Mouse (Mus musculus) kidney, adult 9 months (tissue): ENCODE measurements around the gene Trabd2b.

ENCODE experiments used
- DNase-seq: peaks from one replicate; pipeline ENCODE4 v3.0.0; 2022

Trabd2b gene

GRCm38 (mm10) chr4:114500317-114500716 is 93.8 kb downstream of the Trabd2b start:
- DNase-seq, result peak; percentile 88

- no peak for DNase-seq
Observed at GRCm38 (mm10) chr4:114501048-114501447, 94.5 kb downstream of the Trabd2b start.

- peak; percentile 54 for DNase-seq
Observed at GRCm38 (mm10) chr4:114501611-114502010, 95.1 kb downstream of the Trabd2b start.

GRCm38 (mm10) chr4:114504227-114505041 is 97.9 kb downstream of the Trabd2b start:
- peak; percentile 55 for DNase-seq

GRCm38 (mm10) chr4:114509601-114510000 is 103.1 kb downstream of the Trabd2b start:
- DNase-seq, result no peak

- no peak for DNase-seq
Observed at GRCm38 (mm10) chr4:114511649-114512048, 105.1 kb downstream of the Trabd2b start.

- no peak for DNase-seq
Observed at GRCm38 (mm10) chr4:114513149-114513548, 106.6 kb downstream of the Trabd2b start.

- no peak for DNase-seq
Observed at GRCm38 (mm10) chr4:114515330-114515771, 108.8 kb downstream of the Trabd2b start.

GRCm38 (mm10) chr4:114516651-114517050 is 110.1 kb downstream of the Trabd2b start:
- no peak for DNase-seq

- DNase-seq, result no peak
Observed at GRCm38 (mm10) chr4:114518061-114518460, 111.5 kb downstream of the Trabd2b start.

- DNase-seq, result no peak
Observed at GRCm38 (mm10) chr4:114518571-114518970, 112.0 kb downstream of the Trabd2b start.

- no peak for DNase-seq
Observed at GRCm38 (mm10) chr4:114519321-114519720, 112.8 kb downstream of the Trabd2b start.

GRCm38 (mm10) chr4:114519966-114520365 is 113.4 kb downstream of the Trabd2b start:
- no peak for DNase-seq

- no peak for DNase-seq
Observed at GRCm38 (mm10) chr4:114523335-114524188, 117.0 kb downstream of the Trabd2b start.

GRCm38 (mm10) chr4:114531591-114531990 is 125.1 kb downstream of the Trabd2b start:
- no peak for DNase-seq

GRCm38 (mm10) chr4:114533894-114534754 is 127.6 kb downstream of the Trabd2b start:
- DNase-seq, result no peak

- no peak for DNase-seq
Observed at GRCm38 (mm10) chr4:114537376-114537974, 131.0 kb downstream of the Trabd2b start.

- no peak for DNase-seq
Observed at GRCm38 (mm10) chr4:114540031-114540430, 133.5 kb downstream of the Trabd2b start.

- DNase-seq, result peak; percentile 34
Observed at GRCm38 (mm10) chr4:114541221-114541620, 134.7 kb downstream of the Trabd2b start.

GRCm38 (mm10) chr4:114542136-114542535 is 135.6 kb downstream of the Trabd2b start:
- DNase-seq, result peak; percentile 61

- no peak for DNase-seq
Observed at GRCm38 (mm10) chr4:114545481-114546200, 139.1 kb downstream of the Trabd2b start.
